Mouse (Mus musculus) midbrain, embryonic 14.5 days (tissue): ENCODE results near the gene Lsr. TPM values are rescaled to one million over a fixed set of nuclear protein-coding genes. Genes with fewer than 3 reads are reported as not detected.

Experiments
- ATAC-seq: fragments of 200-750 bp; cut with Nextera tagmentation; 2 replicates; pipeline ENCODE4 v1.8.0; 2017; ENCODE audit warnings: moderate number of reproducible peaks, moderate library complexity; ENCODE audit not compliant: low FRiP score, low TSS enrichment
- DNase-seq: peaks from one replicate; pipeline ENCODE4 v3.0.0-alpha.2; 2015
- H3K27ac ChIP-seq: fragments of 300-500 bp; sonication (generic); replicated peaks from 2 replicates; pipeline ENCODE4 v1.5.1; 2014; ENCODE audit warnings: mild to moderate bottlenecking, low read depth, low read length, moderate library complexity
- H3K27me3 ChIP-seq: fragments of 300-500 bp; sonication (generic); 2 replicates; pipeline ENCODE4 v1.6.1; 2014; ENCODE audit warnings: low read length, control low read depth, mixed read lengths; ENCODE audit not compliant: control insufficient read depth, insufficient read depth
- H3K36me3 ChIP-seq: fragments of 300-500 bp; sonication (generic); 2 replicates; pipeline ENCODE4 v1.6.1; 2014; ENCODE audit warnings: low read length, control low read depth; ENCODE audit not compliant: control insufficient read depth, insufficient read depth
- H3K4me1 ChIP-seq: fragments of 300-500 bp; sonication (generic); 2 replicates; pipeline ENCODE4 v1.6.1; 2014; ENCODE audit warnings: mild to moderate bottlenecking, antibody characterized with exemption, low read length, control low read depth; ENCODE audit not compliant: control insufficient read depth, insufficient read depth
- H3K4me2 ChIP-seq: fragments of 300-500 bp; sonication (generic); 2 replicates; pipeline ENCODE4 v1.6.1; 2014; ENCODE audit warnings: mild to moderate bottlenecking, low read length, moderate library complexity
- H3K4me3 ChIP-seq: fragments of 300-500 bp; sonication (generic); replicated peaks from 2 replicates; pipeline ENCODE4 v1.5.1; 2014; ENCODE audit warnings: low read depth, low read length
- H3K9ac ChIP-seq: fragments of 300-500 bp; sonication (generic); replicated peaks from 2 replicates; pipeline ENCODE4 v1.6.1; 2014; ENCODE audit warnings: mild to moderate bottlenecking, low read length, moderate library complexity
- H3K9me3 ChIP-seq: fragments of 300-500 bp; sonication (generic); 2 replicates; pipeline ENCODE4 v1.6.1; 2016; ENCODE audit warnings: low read length, control low read depth, mixed read lengths; ENCODE audit not compliant: control insufficient read depth
- WGBS: fragments of 180-500 bp; shearing (Covaris S2); extraction: QIAGEN DNeasy Blood & Tissue Kit; methylation state at CpG from one replicate; pipeline ENCODE4 v1.1.7; 2014; 5-methylcytosine and 5-hydroxymethylcytosine counted together
- polyA plus RNA-seq: library from polyadenylated mRNA; unstranded; fragments of >200 nt; fragmentation: Nextera tagmentation; extraction: Ambion mirVana; gene quantifications from 2 replicates; pipeline ENCODE4 v1.2.1, GENCODE M21; 2014

The Lsr gene
- polyA plus RNA-seq, result 9.9 and 15.6 TPM in 2 replicates

DNA sequence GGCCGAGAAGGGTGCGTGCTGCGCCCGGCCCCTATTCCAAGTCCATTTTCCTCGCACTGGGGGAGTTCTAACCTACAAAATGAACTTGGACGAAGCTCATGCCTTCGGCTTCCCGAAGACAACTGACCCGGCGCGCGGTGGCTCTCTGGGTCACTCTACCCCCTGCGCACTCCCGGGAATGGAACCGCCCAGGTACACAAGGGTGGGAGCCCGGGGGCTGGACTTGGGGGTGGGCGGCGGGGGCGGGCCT is at the start of gene Lsr:
TSS of gene Lsr (minus strand) at position 214 of the 250 bp plus-strand sequence.
- H3K9me3 ChIP-seq, result no peaks in the 10 kb centered on the region
- WGBS, result under 1% methylated on average over 19 of the region's 19 CpGs
- no peak within 1 kb of the TSS for H3K27ac ChIP-seq
- peak within 1 kb of the TSS; percentile 24 for H3K4me3 ChIP-seq
- H3K4me2 ChIP-seq, result peak within 1 kb of the TSS; percentile 51
- no peaks in the 10 kb centered on the region for H3K36me3 ChIP-seq
- H3K9ac ChIP-seq, result 0 out of 2 replicates have a peak within 1 kb of the TSS, but pooled peaks have one; percentile 23
- DNase-seq (no peak), ATAC-seq (peak; percentile 53; the same call in 1 of the 2 replicates)
- H3K4me1 ChIP-seq, result peaks cover 9% of the 10 kb centered on the region; the same call in 1 of the 2 replicates
- H3K27me3 ChIP-seq, result peaks cover 21% of the 10 kb centered on the region

DNA sequence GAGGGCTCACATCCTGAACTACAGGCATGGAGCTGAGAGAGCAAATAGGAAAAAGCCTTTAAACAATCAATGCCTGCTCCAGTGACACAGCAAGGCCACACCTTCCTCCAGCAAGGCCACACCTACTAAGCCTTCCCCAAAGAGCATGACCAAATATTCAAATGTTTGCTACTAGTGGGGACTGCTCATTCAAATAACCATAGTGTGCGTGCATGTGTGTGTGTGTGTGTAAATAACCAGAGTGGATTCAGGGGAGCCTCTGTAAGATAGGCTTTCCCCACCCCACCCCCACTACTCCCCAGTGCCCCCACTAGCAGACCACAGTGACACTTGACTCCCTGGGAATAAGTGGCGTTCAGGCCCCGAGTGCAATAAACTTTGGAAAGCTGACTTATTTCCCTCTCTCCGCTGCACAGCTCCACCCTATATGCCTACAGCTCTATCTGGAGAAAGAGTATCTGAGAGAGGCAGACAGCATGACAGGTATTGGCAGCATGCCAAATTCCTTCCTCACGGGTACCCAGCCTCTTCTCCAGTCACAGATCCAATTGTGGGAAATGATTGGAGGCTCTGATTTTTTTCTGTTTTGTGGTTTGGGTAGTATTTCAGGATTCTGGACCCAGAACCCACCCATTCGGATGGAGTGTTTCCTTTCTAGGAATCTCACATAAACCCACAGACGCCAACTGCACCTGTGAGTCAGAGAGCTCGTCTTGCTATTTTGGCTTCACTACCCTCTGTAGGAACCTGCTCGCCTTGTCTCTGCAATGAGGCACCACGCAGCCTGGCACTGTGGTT is 44.0 kb upstream of the Lsr start:
- Histone ChIP-seq H3K27me3 (no peaks in the 10 kb centered on the region), H3K4me2 (no peak overlapping the region), H3K9ac (no peak overlapping the region), H3K36me3 (no peaks in the 10 kb centered on the region), H3K27ac (no peak overlapping the region), H3K4me3 (no peak overlapping the region), H3K4me1 (no peaks in the 10 kb centered on the region), H3K9me3 (no peaks in the 10 kb centered on the region)
- DNase-seq (peak; percentile 68), ATAC-seq (no peak)
- WGBS, result 54% methylated on average over 10 of the region's 10 CpGs

DNA sequence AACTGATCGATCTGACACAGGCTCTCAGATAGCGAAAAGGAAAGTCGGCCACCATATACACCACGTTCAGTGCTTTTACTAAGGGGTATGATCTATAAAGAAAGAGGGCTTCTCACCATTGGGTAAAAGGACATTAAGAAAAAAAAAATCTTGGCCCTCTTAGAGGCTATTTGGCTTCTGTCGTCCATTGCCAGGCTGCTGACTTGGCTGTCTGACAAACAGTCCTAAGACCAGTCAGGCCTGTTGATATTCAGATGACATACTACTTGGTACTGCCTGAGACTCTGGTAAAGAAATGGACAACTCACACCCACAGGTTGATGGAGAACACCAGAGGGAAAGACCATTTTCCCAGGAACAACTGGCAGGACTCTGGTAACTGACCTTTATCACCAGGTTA is 39.7 kb upstream of the Lsr start:
- Histone ChIP-seq H3K27ac (no peak overlapping the region), H3K4me2 (no peak overlapping the region), H3K27me3 (no peaks in the 10 kb centered on the region), H3K4me3 (no peak overlapping the region), H3K9ac (no peak overlapping the region), H3K4me1 (no peaks in the 10 kb centered on the region), H3K9me3 (no peaks in the 10 kb centered on the region), H3K36me3 (no peaks in the 10 kb centered on the region)
- DNase-seq (no peak), ATAC-seq (no peak)
- 77% methylated on average over 5 of the region's 5 CpGs for WGBS

DNA sequence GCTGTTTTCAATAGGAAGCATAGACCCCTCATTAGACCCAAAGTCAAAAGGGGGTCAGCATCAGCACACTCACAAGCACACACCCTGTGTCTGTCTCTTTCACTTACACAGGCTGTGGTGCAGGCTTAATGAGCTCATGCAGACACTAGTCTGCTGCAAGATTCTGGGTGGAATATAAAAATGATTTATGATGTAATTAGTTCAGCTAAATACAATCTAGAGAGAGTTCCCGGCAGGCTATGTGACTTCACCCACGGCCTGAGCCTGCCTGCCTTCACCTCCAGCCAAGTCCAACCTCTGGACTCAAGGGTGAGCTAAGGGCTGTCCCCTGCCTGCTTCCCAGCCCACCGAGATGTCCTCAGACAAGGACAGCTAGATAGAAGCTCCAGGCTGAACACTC is 35.6 kb upstream of the Lsr start:
- H3K9ac ChIP-seq, result no peak overlapping the region
- no peaks in the 10 kb centered on the region for H3K27me3 ChIP-seq
- H3K27ac ChIP-seq, result no peak overlapping the region
- no peaks in the 10 kb centered on the region for H3K4me1 ChIP-seq
- H3K36me3 ChIP-seq, result no peaks in the 10 kb centered on the region
- DNase-seq (no peak), ATAC-seq (no peak)
- no peak overlapping the region for H3K4me2 ChIP-seq
- H3K9me3 ChIP-seq, result no peaks in the 10 kb centered on the region
- H3K4me3 ChIP-seq, result no peak overlapping the region
- 86% methylated on average over 3 of the region's 3 CpGs for WGBS

DNA sequence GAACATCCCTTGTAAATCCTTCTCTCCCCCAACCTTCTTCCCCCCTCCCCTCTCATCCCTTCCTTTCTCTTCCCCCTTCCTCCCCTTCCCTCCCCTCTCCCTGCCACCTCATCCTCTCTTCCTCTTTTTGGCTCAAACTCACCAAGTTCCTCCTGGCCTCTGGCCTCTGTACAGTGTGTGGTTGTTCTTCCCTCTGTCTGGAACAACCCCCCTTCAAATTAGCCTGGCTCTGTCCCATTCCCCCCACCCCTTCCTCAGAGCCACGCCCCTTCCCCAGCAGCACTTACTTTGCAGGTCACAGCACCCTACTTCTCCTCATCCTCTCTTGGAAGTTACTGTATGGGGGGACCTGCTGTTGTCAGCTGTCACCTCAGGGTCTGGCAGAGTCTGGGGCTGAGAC is 34.9 kb upstream of the Lsr start:
- DNase-seq (no peak), ATAC-seq (no peak)
- Histone ChIP-seq H3K27me3 (no peaks in the 10 kb centered on the region), H3K4me2 (no peak overlapping the region), H3K4me3 (no peak overlapping the region), H3K27ac (no peak overlapping the region), H3K36me3 (no peaks in the 10 kb centered on the region), H3K9me3 (no peaks in the 10 kb centered on the region), H3K9ac (no peak overlapping the region), H3K4me1 (no peaks in the 10 kb centered on the region)
- 70% methylated on average over 1 of the region's 1 CpGs for WGBS

DNA sequence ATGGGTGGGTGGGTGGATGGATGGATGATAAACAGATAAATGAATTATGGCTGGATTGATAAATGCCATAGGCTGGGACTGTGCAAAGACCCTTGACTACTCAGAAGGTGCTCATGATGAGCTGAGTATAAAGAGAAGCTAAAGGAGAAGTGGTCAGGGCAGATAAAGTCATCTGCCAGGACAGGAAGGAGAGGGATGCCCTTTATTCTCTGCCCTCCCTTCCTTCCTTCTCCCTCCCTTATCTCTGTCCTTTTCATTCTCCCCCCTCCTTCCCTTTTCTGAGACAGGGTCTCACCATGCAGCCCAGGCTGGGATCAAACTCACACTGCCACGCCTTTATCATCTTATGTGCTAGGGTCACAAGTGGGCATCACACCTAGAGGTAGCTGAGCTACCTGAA is 34.5 kb upstream of the Lsr start:
- WGBS, result 87% methylated on average over 1 of the region's 1 CpGs

DNA sequence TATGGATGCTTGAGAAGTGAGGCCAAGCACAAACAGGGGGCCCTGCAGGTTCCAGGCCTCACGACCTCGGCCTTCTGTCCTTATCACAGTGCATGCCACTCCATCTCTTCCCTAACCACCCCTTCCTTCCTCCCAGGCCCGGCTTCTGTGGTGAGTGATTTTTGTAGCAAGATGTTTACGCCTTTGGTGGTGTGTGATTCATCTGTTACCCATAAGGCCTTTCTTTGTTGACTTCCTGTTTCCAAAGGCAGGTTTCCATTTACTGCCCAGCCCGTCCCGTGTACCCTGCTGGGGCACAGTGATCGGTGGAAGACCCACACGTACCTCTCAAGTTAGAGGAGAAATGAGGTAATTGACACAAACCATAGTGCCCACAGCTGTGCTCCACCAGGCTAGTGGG is 29.4 kb upstream of the Lsr start:
- WGBS, result 88% methylated on average over 8 of the region's 8 CpGs
- H3K4me3 ChIP-seq, result no peak overlapping the region

More for the DNA sequence above, 34.5 kb upstream of the Lsr start:
- no peak overlapping the region for H3K4me2 ChIP-seq
- H3K9me3 ChIP-seq, result no peaks in the 10 kb centered on the region
- H3K27ac ChIP-seq, result no peak overlapping the region
- H3K4me3 ChIP-seq, result no peak overlapping the region
- H3K4me1 ChIP-seq, result no peaks in the 10 kb centered on the region
- ATAC-seq, result no peak
- no peaks in the 10 kb centered on the region for H3K36me3 ChIP-seq
- no peak overlapping the region for H3K9ac ChIP-seq
- no peaks in the 10 kb centered on the region for H3K27me3 ChIP-seq
- DNase-seq, result no peak

DNA sequence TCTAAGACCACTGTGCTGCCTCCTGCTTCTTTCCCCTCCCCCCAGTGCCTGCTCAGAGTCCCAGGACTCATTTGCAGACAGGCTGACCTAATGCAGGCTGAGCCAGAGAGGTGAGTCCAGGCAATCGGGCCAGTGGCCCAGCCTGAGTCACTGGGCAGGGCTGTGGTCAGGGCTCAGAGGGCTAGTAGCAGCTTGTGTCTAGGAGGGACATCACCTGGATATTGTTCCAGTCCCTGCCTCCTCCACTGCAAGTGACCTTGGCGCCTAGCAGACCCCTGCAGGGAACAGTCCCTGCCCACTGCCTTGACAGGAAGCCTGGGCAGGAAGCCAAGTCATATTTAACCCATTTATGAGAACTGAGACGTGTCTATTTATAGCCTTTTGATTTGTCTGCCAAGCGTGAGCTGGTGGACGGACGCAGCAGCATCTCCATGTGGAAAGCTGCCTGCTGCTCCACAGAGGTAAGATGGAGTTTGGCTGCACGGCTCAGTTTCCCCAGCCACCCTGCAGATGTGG is 27.3 kb upstream of the Lsr start:
- Histone ChIP-seq H3K36me3 (no peaks in the 10 kb centered on the region), H3K9me3 (peaks cover 4% of the 10 kb centered on the region; the same call in 1 of the 2 replicates), H3K4me2 (no peak overlapping the region), H3K9ac (no peak overlapping the region), H3K4me1 (no peaks in the 10 kb centered on the region), H3K4me3 (no peak overlapping the region), H3K27me3 (no peaks in the 10 kb centered on the region), H3K27ac (no peak overlapping the region)
- peak; percentile 54 for DNase-seq
- no peak for ATAC-seq
- 55% methylated on average over 7 of the region's 7 CpGs for WGBS

More for the DNA sequence above, 29.4 kb upstream of the Lsr start:
- Histone ChIP-seq H3K9ac (no peak overlapping the region), H3K4me1 (no peaks in the 10 kb centered on the region), H3K9me3 (no peaks in the 10 kb centered on the region), H3K4me2 (no peak overlapping the region), H3K27ac (no peak overlapping the region), H3K36me3 (no peaks in the 10 kb centered on the region), H3K27me3 (no peaks in the 10 kb centered on the region)
- DNase-seq (no peak), ATAC-seq (no peak)

DNA sequence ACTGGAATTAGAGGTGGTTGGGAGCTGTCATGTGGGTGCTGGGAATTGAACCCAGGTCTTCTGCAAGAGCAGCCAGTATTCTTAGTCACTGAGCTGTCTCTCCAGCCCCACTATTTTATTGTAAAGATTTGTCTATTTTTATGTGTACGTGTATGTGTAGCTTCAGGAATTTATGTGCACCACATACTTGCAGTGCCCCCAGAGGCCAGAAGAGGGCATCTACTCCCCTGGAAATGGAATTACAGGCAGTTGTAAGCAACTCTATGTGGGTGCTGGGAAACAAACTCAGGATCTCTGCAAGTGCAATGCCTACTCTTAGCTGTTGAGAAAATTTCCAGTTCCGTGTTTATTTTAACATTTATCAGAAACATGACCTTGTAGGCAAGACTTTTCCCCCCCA is 23.2 kb upstream of the Lsr start:
- ATAC-seq (no peak), DNase-seq (no peak)
- Histone ChIP-seq H3K36me3 (no peaks in the 10 kb centered on the region), H3K9ac (no peak overlapping the region), H3K4me1 (no peaks in the 10 kb centered on the region), H3K27ac (no peak overlapping the region), H3K4me2 (no peak overlapping the region), H3K4me3 (no peak overlapping the region), H3K27me3 (no peaks in the 10 kb centered on the region), H3K9me3 (peaks cover 4% of the 10 kb centered on the region; the same call in 1 of the 2 replicates)
- WGBS, result 93% methylated on average over 2 of the region's 2 CpGs
